Mouse (Mus musculus) limb, embryonic 15.5 days (tissue): ENCODE measurements around the gene Slc16a6. TPM values are rescaled to one million over a fixed set of nuclear protein-coding genes. Genes with fewer than 3 reads are reported as not detected.
A peak's percentile ranks its signal among the peaks of the same experiment; 100 is the strongest.

ENCODE experiments used
- ATAC-seq: fragments of 200-750 bp; cut with Nextera tagmentation; 2 replicates; pipeline ENCODE4 v1.8.0; 2017; ENCODE audit warnings: low read depth, moderate TSS enrichment; ENCODE audit not compliant: insufficient number of reproducible peaks, low FRiP score, low TSS enrichment
- H3K27ac ChIP-seq: fragments of 300-500 bp; sonication (generic); 2 replicates; pipeline ENCODE4 v1.5.1; 2015; ENCODE audit warnings: moderate library complexity, mild to moderate bottlenecking, inconsistent platforms
- H3K27me3 ChIP-seq: fragments of 300-500 bp; sonication (generic); 2 replicates; pipeline ENCODE4 v1.6.1; 2015; ENCODE audit warnings: inconsistent platforms
- H3K36me3 ChIP-seq: fragments of 300-500 bp; sonication (generic); 2 replicates; pipeline ENCODE4 v1.6.1; 2015; ENCODE audit warnings: inconsistent platforms
- H3K4me1 ChIP-seq: fragments of 300-500 bp; sonication (generic); 2 replicates; pipeline ENCODE4 v1.6.1; 2015; ENCODE audit warnings: inconsistent platforms
- H3K4me2 ChIP-seq: fragments of 300-500 bp; sonication (generic); 2 replicates; pipeline ENCODE4 v1.6.1; 2015; ENCODE audit warnings: mild to moderate bottlenecking, inconsistent platforms
- H3K4me3 ChIP-seq: fragments of 300-500 bp; sonication (generic); 2 replicates; pipeline ENCODE4 v1.5.1; 2015; ENCODE audit warnings: mild to moderate bottlenecking, inconsistent platforms
- H3K9ac ChIP-seq: fragments of 300-500 bp; sonication (generic); 2 replicates; pipeline ENCODE4 v1.6.1; 2015; ENCODE audit warnings: inconsistent platforms
- H3K9me3 ChIP-seq: fragments of 300-500 bp; sonication (generic); 2 replicates; pipeline ENCODE4 v1.6.1; 2016; ENCODE audit warnings: inconsistent platforms
- WGBS: fragments of 180-500 bp; shearing (Covaris S2); methylation state at CpG from one replicate; pipeline ENCODE4 v1.1.7; 2015; 5-methylcytosine and 5-hydroxymethylcytosine counted together
- polyA plus RNA-seq: library from polyadenylated mRNA; unstranded; fragments of >200 nt; fragmentation: Nextera tagmentation; extraction: Ambion mirVana; gene quantifications from 2 replicates; pipeline ENCODE4 v1.2.1, GENCODE M21; 2015

Slc16a6 gene
- 6.6 and 7.0 TPM in 2 replicates for polyA plus RNA-seq

DNA sequence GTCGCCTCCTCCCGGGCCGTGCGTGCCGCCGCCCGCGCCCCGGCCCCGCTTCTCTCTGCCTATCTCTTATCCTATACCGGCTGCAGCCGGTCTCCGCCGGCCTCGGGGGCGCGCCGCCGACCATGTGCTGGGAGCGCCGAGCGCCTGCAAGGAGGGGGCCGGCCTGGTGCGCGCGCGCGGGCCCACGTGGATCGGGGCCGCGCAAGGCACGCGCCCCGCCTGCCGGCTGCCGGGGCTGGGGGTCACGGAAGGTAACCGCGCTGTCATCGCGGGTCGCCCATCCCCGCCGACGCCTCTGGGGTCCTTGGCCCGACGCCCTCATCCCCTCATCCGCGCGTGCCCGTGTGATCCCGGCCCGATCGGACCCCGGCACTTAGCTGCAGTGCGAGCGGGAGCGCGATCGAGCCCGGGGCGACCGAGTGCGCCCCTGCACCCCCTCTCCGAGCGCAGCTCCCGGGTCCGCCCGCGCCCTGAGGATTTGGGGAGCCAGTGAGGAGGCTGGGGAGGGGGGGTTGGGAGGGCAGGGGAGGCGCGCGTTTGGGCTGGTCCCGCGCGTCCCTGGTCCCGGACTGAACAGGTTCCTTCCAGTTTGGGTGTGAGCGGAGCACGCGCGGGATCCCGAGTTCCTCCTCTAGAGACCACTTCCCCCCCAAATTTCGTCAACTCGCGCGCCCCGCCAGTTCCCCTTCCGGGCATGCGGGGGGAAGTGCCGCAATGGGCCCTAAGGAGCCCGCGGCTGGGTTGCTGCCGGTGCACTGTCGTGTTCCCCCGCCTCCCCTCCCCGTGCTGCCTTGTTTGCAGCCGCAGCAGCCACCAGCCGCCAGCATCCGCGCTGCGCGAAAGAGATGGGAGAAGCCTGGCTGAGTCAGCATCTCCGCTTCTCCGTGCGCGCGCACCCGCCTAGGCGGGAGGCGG lies at the start of gene Slc16a6, which contains the start of gene Arsg:
Gene Slc16a6 (minus strand): TSS at position 428 of the 915 bp plus-strand sequence.
Gene Arsg (plus strand): TSS at position 204 of the 915 bp plus-strand sequence.
- under 1% methylated on average over 90 of the region's 111 CpGs for WGBS
- ATAC-seq, result peak; percentile 72; the same call in 1 of the 2 replicates
- peak within 1 kb of the TSS; percentile 98 for H3K4me2 ChIP-seq
- H3K27ac ChIP-seq, result peak within 1 kb of the TSS; percentile 81
- peaks cover 19% of the 10 kb centered on the region for H3K4me1 ChIP-seq
- no peaks in the 10 kb centered on the region for H3K36me3 ChIP-seq
- H3K27me3 ChIP-seq, result peaks cover 37% of the 10 kb centered on the region
- peak within 1 kb of the TSS; percentile 77 for H3K9ac ChIP-seq
- H3K4me3 ChIP-seq, result peak within 1 kb of the TSS; percentile 64
- no peaks in the 10 kb centered on the region for H3K9me3 ChIP-seq

- ATAC-seq, result no peak
- no peaks in the 10 kb centered on the region for H3K9me3 ChIP-seq
- WGBS, result 36% methylated on average over 7 of the region's 7 CpGs
- no peak overlapping the region for H3K4me3 ChIP-seq
- H3K9ac ChIP-seq, result no peak overlapping the region
- no peaks in the 10 kb centered on the region for H3K4me1 ChIP-seq
- H3K27me3 ChIP-seq, result no peaks in the 10 kb centered on the region
- no peak overlapping the region for H3K4me2 ChIP-seq
- no peaks in the 10 kb centered on the region for H3K36me3 ChIP-seq
- H3K27ac ChIP-seq, result no peak overlapping the region
Observed at GRCm38 (mm10) chr11:109520958-109521357, 47.6 kb upstream of the Slc16a6 start.

DNA sequence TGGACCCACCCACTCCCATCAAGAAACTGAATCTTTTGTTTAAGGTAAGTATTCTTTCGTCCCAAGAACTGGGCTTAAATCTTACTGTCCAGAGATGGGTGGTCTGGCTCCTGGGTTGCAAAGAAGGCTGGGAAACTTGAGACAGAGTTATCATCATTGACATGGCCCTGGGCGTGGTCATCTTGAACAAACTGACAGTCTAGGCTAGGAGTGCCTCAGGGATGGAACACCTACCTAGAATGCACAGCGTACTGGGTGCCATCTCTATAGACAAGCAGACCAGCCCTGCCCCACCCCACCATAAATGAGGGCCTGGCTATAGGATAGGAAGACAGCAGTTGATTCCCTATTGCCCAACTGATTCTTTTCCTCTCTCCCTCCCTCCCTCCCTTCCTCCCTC lies 44.4 kb upstream of the Slc16a6 start:
- no peak for ATAC-seq
- Histone ChIP-seq H3K9me3 (no peaks in the 10 kb centered on the region), H3K27me3 (no peaks in the 10 kb centered on the region), H3K27ac (no peak overlapping the region), H3K9ac (no peak overlapping the region), H3K4me3 (no peak overlapping the region), H3K4me1 (no peaks in the 10 kb centered on the region), H3K36me3 (no peaks in the 10 kb centered on the region), H3K4me2 (no peak overlapping the region)
- 84% methylated on average over 3 of the region's 3 CpGs for WGBS

GRCm38 (mm10) chr11:109517330-109517729 lies 43.9 kb upstream of the Slc16a6 start:
- Histone ChIP-seq H3K9me3 (no peaks in the 10 kb centered on the region), H3K36me3 (no peaks in the 10 kb centered on the region), H3K4me3 (no peak overlapping the region), H3K4me2 (no peak overlapping the region), H3K9ac (no peak overlapping the region), H3K4me1 (no peaks in the 10 kb centered on the region), H3K27me3 (no peaks in the 10 kb centered on the region), H3K27ac (no peak overlapping the region)
- 89% methylated on average over 11 of the region's 11 CpGs for WGBS
- no peak for ATAC-seq

DNA sequence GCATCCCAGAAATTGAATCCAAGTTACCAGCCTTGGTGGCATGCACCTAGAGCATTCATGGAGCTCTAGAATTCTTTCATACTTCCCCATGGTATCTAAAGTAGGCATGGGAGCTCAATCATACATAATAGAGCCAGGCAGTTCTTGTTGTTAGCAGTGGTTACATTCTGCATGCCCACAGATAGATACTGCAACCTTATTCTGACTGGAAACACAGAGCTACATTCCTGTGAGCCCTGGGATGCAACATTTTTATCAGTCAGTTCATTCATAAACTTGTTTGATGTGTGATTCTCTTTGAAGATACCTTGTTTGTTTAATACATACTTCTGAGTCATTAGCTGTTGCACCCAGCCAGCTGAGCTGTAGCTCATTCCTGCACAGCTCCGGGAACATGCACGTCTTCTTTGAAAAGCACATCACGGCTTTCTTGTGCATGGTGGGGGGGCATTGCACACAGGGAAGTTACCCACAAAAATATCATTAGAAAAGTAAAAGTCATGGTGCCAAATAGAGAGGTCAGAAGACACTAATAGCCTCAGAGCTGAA lies 40.7 kb upstream of the Slc16a6 start:
- H3K4me1 ChIP-seq, result no peaks in the 10 kb centered on the region
- H3K4me2 ChIP-seq, result no peak overlapping the region
- no peak overlapping the region for H3K27ac ChIP-seq
- no peaks in the 10 kb centered on the region for H3K27me3 ChIP-seq
- 75% methylated on average over 3 of the region's 3 CpGs for WGBS
- H3K4me3 ChIP-seq, result no peak overlapping the region
- no peak for ATAC-seq
- no peak overlapping the region for H3K9ac ChIP-seq
- H3K9me3 ChIP-seq, result no peaks in the 10 kb centered on the region
- no peaks in the 10 kb centered on the region for H3K36me3 ChIP-seq

GRCm38 (mm10) chr11:109512995-109513675 lies 39.7 kb upstream of the Slc16a6 start:
- Histone ChIP-seq H3K36me3 (no peaks in the 10 kb centered on the region), H3K4me2 (no peak overlapping the region), H3K9me3 (no peaks in the 10 kb centered on the region), H3K9ac (no peak overlapping the region), H3K4me3 (no peak overlapping the region), H3K4me1 (no peaks in the 10 kb centered on the region), H3K27ac (no peak overlapping the region), H3K27me3 (no peaks in the 10 kb centered on the region)
- no peak for ATAC-seq
- 82% methylated on average over 16 of the region's 16 CpGs for WGBS

- Histone ChIP-seq H3K4me1 (no peaks in the 10 kb centered on the region), H3K9me3 (no peaks in the 10 kb centered on the region), H3K4me3 (no peak overlapping the region), H3K27ac (no peak overlapping the region), H3K36me3 (no peaks in the 10 kb centered on the region), H3K27me3 (no peaks in the 10 kb centered on the region), H3K4me2 (no peak overlapping the region), H3K9ac (no peak overlapping the region)
- ATAC-seq, result no peak
- 47% methylated on average over 3 of the region's 3 CpGs for WGBS
Observed at GRCm38 (mm10) chr11:109507068-109507467, 33.7 kb upstream of the Slc16a6 start.

DNA sequence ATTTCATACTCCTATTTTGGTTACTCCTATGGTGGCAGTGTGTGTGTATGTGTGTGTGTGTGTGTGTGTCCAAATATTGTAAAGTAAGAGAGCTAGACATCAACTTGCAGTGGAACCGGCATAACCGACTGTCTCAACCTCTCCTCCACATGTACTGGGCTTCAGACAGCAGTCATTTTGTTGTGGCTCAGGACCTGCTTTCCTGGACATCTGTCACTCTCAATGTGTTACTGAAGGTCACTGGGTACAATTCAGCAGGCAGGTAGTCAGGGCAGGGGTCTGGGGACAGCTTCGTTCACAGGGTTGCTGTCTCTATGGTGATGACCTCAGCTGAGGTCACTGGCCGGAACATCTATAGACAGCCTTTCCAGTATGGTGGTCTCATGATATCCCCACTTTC lies 32.4 kb upstream of the Slc16a6 start:
- Histone ChIP-seq H3K27ac (no peak overlapping the region), H3K27me3 (no peaks in the 10 kb centered on the region), H3K4me1 (no peaks in the 10 kb centered on the region), H3K4me2 (no peak overlapping the region), H3K9me3 (no peaks in the 10 kb centered on the region), H3K36me3 (no peaks in the 10 kb centered on the region), H3K9ac (no peak overlapping the region), H3K4me3 (no peak overlapping the region)
- WGBS, result 91% methylated on average over 4 of the region's 4 CpGs
- no peak for ATAC-seq

DNA sequence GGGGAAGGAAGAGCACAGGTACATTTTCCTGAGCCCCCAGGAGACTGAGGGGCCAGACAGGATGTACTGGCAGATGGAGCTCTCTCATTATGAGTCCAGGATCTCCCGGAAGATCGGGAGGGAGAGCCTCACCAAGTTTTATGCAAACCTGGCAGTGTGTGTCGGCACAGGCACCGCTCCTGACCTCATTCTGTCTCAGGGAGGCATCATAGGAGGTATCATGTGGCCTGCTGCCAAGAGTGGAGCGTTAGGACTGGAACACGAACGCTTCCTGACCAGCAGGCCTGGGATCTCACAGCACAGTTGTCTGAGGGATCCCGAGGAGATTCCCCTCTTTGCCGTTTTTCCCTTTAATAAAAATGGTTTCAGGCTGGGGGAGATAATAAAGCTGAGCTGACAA lies 31.6 kb upstream of the Slc16a6 start:
- Histone ChIP-seq H3K9ac (no peak overlapping the region), H3K4me2 (no peak overlapping the region), H3K4me3 (no peak overlapping the region), H3K4me1 (no peaks in the 10 kb centered on the region), H3K9me3 (no peaks in the 10 kb centered on the region), H3K36me3 (no peaks in the 10 kb centered on the region), H3K27ac (no peak overlapping the region), H3K27me3 (no peaks in the 10 kb centered on the region)
- WGBS, result 64% methylated on average over 9 of the region's 9 CpGs
- ATAC-seq, result no peak

DNA sequence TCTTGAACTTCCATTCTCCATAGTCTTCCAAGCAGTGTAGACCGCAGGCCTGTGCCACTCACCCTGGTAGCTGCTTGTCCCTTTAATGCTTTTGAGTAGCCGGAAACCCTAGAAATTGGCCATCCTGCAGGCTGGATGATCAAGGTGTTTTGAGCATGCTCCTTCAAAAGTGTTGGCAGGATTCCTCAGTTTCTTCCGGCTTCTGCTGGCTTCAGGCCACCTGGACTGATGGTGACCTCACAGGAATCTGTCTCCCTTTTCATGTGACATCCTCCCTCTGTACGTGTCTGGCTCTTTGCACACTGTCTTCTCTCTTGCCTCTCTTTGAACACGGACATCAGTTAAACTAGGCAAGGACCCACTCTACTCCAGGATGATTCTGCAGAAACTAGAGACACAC lies 26.8 kb upstream of the Slc16a6 start:
- H3K27ac ChIP-seq, result no peak overlapping the region
- ATAC-seq, result no peak
- 79% methylated on average over 5 of the region's 5 CpGs for WGBS

DNA sequence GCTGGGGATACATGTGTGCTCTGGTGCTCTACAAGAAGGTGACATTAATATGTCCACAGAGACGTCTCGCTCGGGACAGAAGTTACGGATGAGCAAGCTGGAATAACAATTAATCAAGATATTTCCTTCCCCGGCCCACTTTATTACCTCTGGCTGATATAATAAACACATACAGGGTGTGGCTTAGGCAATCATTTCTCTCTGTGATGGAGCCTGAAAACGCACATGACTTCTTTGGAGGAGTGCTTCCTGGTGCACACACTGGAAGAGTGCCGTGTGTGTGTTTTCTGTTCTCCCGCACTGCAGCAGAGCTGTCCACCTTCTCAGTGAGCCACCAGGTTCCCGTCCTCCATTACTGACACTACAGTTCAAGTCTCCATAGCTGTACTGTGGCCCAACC lies 24.6 kb upstream of the Slc16a6 start:
- Histone ChIP-seq H3K27ac (no peak overlapping the region), H3K9me3 (no peaks in the 10 kb centered on the region), H3K9ac (no peak overlapping the region), H3K4me2 (no peak overlapping the region), H3K27me3 (no peaks in the 10 kb centered on the region), H3K4me3 (no peak overlapping the region), H3K36me3 (no peaks in the 10 kb centered on the region), H3K4me1 (peaks cover 5% of the 10 kb centered on the region; the same call in 1 of the 2 replicates)
- WGBS, result 55% methylated on average over 9 of the region's 9 CpGs
- no peak for ATAC-seq

More for the DNA sequence above, 26.8 kb upstream of the Slc16a6 start:
- H3K4me3 ChIP-seq, result no peak overlapping the region
- H3K9me3 ChIP-seq, result no peaks in the 10 kb centered on the region
- H3K36me3 ChIP-seq, result no peaks in the 10 kb centered on the region
- peaks cover 5% of the 10 kb centered on the region; the same call in 1 of the 2 replicates for H3K4me1 ChIP-seq
- no peak overlapping the region for H3K4me2 ChIP-seq
- H3K9ac ChIP-seq, result no peak overlapping the region
- no peaks in the 10 kb centered on the region for H3K27me3 ChIP-seq
